Mouse (Mus musculus) CH12.LX (cell line): ENCODE measurements around the gene Gpd1l.

Experiments used
- CHD1 ChIP-seq: IDR thresholded peaks from 2 replicates; pipeline ENCODE4 v1.6.1; 2012; ENCODE audit warnings: low read depth, low read length, improper control_type of control experiment, inconsistent platforms
- CTCF ChIP-seq, 2 experiments: IDR thresholded peaks in 1 of 2; conservative IDR thresholded peaks in 1 of 2; 2 replicates each; pipeline ENCODE4 v1.5.1; 2011 to 2012; ENCODE audit warnings: low read depth in 2 of 2, low read length in 2 of 2, improper control_type of control experiment in 1 of 2, inconsistent platforms in 1 of 2, mild to moderate bottlenecking in 1 of 2, moderate library complexity in 1 of 2
- E2F4 ChIP-seq: IDR thresholded peaks from 2 replicates; pipeline ENCODE4 v1.6.1; 2011; ENCODE audit warnings: low read depth, low read length, improper control_type of control experiment; ENCODE audit not compliant: insufficient replicate concordance
- MAZ ChIP-seq: IDR thresholded peaks from 2 replicates; pipeline ENCODE4 v1.6.1; 2012; ENCODE audit warnings: low read depth, mild to moderate bottlenecking, inconsistent platforms, low read length, improper control_type of control experiment, moderate library complexity
- MEF2A ChIP-seq: IDR thresholded peaks from 2 replicates; pipeline ENCODE4 v1.6.1; 2014; ENCODE audit warnings: low read depth, mild to moderate bottlenecking, inconsistent platforms, low read length, improper control_type of control experiment, borderline replicate concordance
- MXI1 ChIP-seq: IDR thresholded peaks from 2 replicates; pipeline ENCODE4 v1.6.1; 2011; ENCODE audit warnings: mild to moderate bottlenecking, low read depth, low read length, improper control_type of control experiment
- POLR2AphosphoS2 ChIP-seq: IDR thresholded peaks from 2 replicates; pipeline ENCODE4 v1.6.1; 2011; ENCODE audit warnings: low read depth, low read length, improper control_type of control experiment
- RAD21 ChIP-seq: IDR thresholded peaks from 2 replicates; pipeline ENCODE4 v1.6.1; 2011; ENCODE audit warnings: low read depth, mild to moderate bottlenecking, low read length, improper control_type of control experiment, moderate library complexity
- TBP ChIP-seq: conservative IDR thresholded peaks from 2 replicates; pipeline ENCODE4 v1.6.1; 2011; ENCODE audit warnings: low read depth, low read length, improper control_type of control experiment
- ZNF384 ChIP-seq: IDR thresholded peaks from 2 replicates; pipeline ENCODE4 v1.6.1; 2012; ENCODE audit warnings: low read depth, low read length, improper control_type of control experiment, inconsistent platforms

- TF ChIP-seq MEF2A, result no peak
- TF ChIP-seq ZNF384, result no peak
- TF ChIP-seq CTCF (conservative IDR thresholded peaks at IDR 0.05 in 1 of 2, IDR thresholded peaks at IDR 0.05 in 1 of 2; ENCODE audit: low read depth in 2 of 2, low read length in 2 of 2), result no peak
- TF ChIP-seq MAZ, result no peak
- TF ChIP-seq CHD1, result no peak
- no peak for TF ChIP-seq RAD21
- no peak for TF ChIP-seq POLR2AphosphoS2
- no peak for TF ChIP-seq TBP
- TF ChIP-seq E2F4, result no peak
- no peak for TF ChIP-seq MXI1
These were observed 43.4 kb downstream of the Gpd1l start for GRCm38 (mm10) chr9:114890377-114890776.
